Mouse (Mus musculus): ENCODE measurements around the gene Rnf144a. TPM values are rescaled to one million over a fixed set of nuclear protein-coding genes. Genes with fewer than 3 reads are reported as not detected.
"Not testable (repeated sequence)": the region's sequence is repeated elsewhere in the genome, so short reads cannot be mapped to it uniquely, and the experiment has no call there.

Rnf144a gene
- polyA plus RNA-seq, 1 experiment, result not detected

DNA sequence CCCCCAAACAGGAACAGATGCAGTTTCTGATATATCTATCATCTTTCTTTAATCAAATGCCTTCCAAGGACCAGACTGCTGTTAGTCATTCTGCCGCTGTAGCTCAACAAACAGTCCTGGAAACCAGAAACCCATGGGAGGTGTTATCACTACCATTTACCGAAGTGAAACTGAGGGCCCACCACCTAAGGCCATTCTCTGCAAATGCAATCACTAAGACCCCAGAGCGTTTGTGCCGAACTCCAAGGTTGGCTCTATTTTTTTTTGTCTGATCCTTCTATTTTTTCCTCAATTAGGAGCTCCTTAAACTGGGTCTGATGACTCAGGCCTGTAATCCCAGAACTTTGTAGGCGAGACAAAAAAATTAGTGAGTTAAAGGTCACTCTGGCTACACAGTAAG lies 85.3 kb downstream of the Rnf144a start:
- TF ChIP-seq POLR2A (IDR thresholded peaks at IDR 0.05; ENCODE audit: insufficient read depth, low read depth, low read length), result no peak
- no peak for TF ChIP-seq CTCF (IDR thresholded peaks at IDR 0.05; ENCODE audit: insufficient read depth, low read depth, low read length)
- Histone ChIP-seq H3K4me1 (ENCODE audit: control insufficient read depth, insufficient read depth, low read length) (peaks cover 7% of the 10 kb centered on the region), H3K4me3 (ENCODE audit: insufficient read depth, low read depth, low read length) (no peak overlapping the region), H3K27ac (ENCODE audit: insufficient read depth, low read depth, low read length) (no peak overlapping the region)
- 42% methylated on average over 5 of the region's 5 CpGs for WGBS

DNA sequence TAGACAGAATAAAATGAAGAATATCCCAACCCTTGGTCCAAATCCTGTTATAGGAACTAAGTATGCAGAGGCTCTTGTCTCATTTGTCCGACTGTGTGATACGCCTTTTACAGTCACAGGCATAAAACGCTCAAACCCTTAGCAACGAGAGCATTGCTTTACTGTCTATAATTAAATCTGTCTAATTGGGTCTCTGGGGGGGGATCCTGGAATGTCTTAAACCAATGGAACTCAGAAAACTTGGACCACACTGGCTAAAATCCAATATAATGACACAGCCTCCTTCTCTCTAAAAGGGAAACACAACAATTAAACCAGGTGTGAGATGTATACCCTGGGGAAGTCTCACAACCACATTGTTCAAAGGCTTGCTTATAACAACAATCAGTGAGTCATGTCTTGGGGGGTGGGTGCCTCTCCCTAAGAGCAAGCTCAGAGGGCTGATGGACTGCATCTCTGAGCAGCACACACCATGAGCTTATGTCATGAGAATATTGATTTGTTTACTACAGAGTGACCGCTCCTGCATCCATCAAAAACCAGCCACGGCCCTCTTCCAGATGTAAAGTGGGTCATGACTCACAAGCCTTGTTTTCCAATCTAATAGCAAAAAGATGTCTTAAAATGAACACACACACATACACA lies 85.9 kb downstream of the Rnf144a start:
- peaks cover 7% of the 10 kb centered on the region for H3K4me1 ChIP-seq (ENCODE audit: control insufficient read depth, insufficient read depth, low read length)
- TF ChIP-seq CTCF (IDR thresholded peaks at IDR 0.05; ENCODE audit: insufficient read depth, low read depth, low read length) (no peak), POLR2A (IDR thresholded peaks at IDR 0.05; ENCODE audit: insufficient read depth, low read depth, low read length) (no peak)
- H3K4me3 ChIP-seq (ENCODE audit: insufficient read depth, low read depth, low read length), result no peak overlapping the region
- peak overlapping the region; percentile 34; the same call in 1 of the 2 replicates for H3K27ac ChIP-seq (ENCODE audit: insufficient read depth, low read depth, low read length)
- WGBS, result 45% methylated on average over 6 of the region's 6 CpGs

- H3K4me3 ChIP-seq (ENCODE audit: insufficient read depth, low read depth, low read length), result no peak overlapping the region
- TF ChIP-seq CTCF (IDR thresholded peaks at IDR 0.05; ENCODE audit: insufficient read depth, low read depth, low read length) (no peak), POLR2A (IDR thresholded peaks at IDR 0.05; ENCODE audit: insufficient read depth, low read depth, low read length) (no peak)
- 77% methylated on average over 5 of the region's 5 CpGs for WGBS
- H3K4me1 ChIP-seq (ENCODE audit: control insufficient read depth, insufficient read depth, low read length), result no peaks in the 10 kb centered on the region
- no peak overlapping the region for H3K27ac ChIP-seq (ENCODE audit: insufficient read depth, low read depth, low read length)
These were observed 91.2 kb downstream of the Rnf144a start for GRCm38 (mm10) chr12:26323783-26324364.

DNA sequence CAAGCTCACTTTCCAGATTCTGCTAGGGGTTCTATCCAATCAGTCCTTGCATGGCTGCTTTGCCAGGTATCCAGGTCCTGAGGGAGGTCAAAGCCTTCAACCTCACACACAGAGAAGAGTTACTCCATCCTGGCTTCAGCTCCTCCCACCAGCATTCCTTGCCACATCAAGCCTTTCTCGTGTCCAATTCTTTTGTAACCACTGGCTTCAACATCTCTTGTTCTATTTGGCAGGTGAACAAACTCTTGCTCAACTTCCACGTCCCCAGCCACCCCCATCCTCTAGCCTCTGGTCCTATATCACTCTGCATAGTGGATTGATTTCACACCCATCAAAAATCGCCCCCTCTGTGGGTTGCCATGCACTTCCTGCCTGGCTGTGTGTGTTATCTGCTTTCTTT lies 98.8 kb downstream of the Rnf144a start:
- no peak overlapping the region for H3K4me3 ChIP-seq (ENCODE audit: insufficient read depth, low read depth, low read length)
- no peak overlapping the region for H3K27ac ChIP-seq (ENCODE audit: insufficient read depth, low read depth, low read length)
- WGBS, result 67% methylated on average over 3 of the region's 3 CpGs
- H3K4me1 ChIP-seq (ENCODE audit: control insufficient read depth, insufficient read depth, low read length), result no peaks in the 10 kb centered on the region
- TF ChIP-seq POLR2A (IDR thresholded peaks at IDR 0.05; ENCODE audit: insufficient read depth, low read depth, low read length) (no peak), CTCF (IDR thresholded peaks at IDR 0.05; ENCODE audit: insufficient read depth, low read depth, low read length) (no peak)

DNA sequence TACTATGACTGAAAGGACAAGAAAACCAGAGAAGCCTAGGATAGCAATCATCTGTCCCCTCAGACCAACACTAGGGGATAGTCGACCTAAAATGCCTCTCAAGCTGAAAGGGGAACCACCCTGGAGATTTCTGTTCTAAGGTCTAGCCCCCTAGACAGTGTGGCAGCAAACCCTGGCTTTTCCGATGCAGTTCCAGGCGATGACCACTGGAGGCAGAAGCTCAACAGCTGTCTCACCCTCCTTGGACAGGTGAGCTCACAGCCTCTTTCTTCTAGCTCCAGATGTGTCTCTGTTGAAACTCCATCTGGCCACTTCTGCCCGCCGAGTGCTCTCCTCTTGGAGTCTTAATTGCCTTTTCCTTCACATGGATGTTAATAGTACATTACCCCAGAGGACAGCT lies 100.1 kb downstream of the Rnf144a start:
- TF ChIP-seq CTCF (IDR thresholded peaks at IDR 0.05; ENCODE audit: insufficient read depth, low read depth, low read length), result peak; percentile 77; the same call in 1 of the 2 replicates
- TF ChIP-seq POLR2A (IDR thresholded peaks at IDR 0.05; ENCODE audit: insufficient read depth, low read depth, low read length), result no peak
- 49% methylated on average over 5 of the region's 5 CpGs for WGBS
- Histone ChIP-seq H3K4me3 (ENCODE audit: insufficient read depth, low read depth, low read length) (no peak overlapping the region), H3K27ac (ENCODE audit: insufficient read depth, low read depth, low read length) (no peak overlapping the region), H3K4me1 (ENCODE audit: control insufficient read depth, insufficient read depth, low read length) (no peaks in the 10 kb centered on the region)

GRCm38 (mm10) chr12:26311548-26311947 lies 103.5 kb downstream of the Rnf144a start:
- no peak overlapping the region for H3K27ac ChIP-seq (ENCODE audit: insufficient read depth, low read depth, low read length)
- no peaks in the 10 kb centered on the region for H3K4me1 ChIP-seq (ENCODE audit: control insufficient read depth, insufficient read depth, low read length)
- no peak overlapping the region for H3K4me3 ChIP-seq (ENCODE audit: insufficient read depth, low read depth, low read length)
- TF ChIP-seq POLR2A (IDR thresholded peaks at IDR 0.05; ENCODE audit: insufficient read depth, low read depth, low read length) (no peak), CTCF (IDR thresholded peaks at IDR 0.05; ENCODE audit: insufficient read depth, low read depth, low read length) (no peak)

GRCm38 (mm10) chr12:26310247-26310646 lies 104.8 kb downstream of the Rnf144a start:
- no peak overlapping the region for H3K4me3 ChIP-seq (ENCODE audit: insufficient read depth, low read depth, low read length)
- no peaks in the 10 kb centered on the region for H3K4me1 ChIP-seq (ENCODE audit: control insufficient read depth, insufficient read depth, low read length)
- 91% methylated on average over 11 of the region's 11 CpGs for WGBS
- no peak overlapping the region for H3K27ac ChIP-seq (ENCODE audit: insufficient read depth, low read depth, low read length)
- TF ChIP-seq POLR2A (IDR thresholded peaks at IDR 0.05; ENCODE audit: insufficient read depth, low read depth, low read length) (no peak), CTCF (IDR thresholded peaks at IDR 0.05; ENCODE audit: insufficient read depth, low read depth, low read length) (no peak)

DNA sequence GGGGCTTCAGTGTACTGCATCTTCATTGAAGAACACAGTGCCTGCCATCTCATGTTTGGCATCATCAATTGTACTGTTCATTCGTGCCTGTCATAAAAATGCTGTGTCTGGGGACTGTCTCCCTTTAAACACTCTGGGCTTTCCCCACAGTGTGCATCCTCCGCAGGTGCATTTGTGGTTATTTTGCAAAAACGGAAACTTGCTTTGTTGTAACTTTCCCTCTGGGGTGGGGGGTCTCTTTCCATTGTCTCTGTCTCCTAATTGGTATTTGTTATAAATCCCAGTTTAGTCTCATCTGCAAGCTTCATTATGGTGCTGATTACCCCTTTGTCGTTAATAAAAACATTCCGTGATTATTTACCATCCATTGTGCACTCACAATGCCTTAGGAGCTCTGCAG lies 112.2 kb downstream of the Rnf144a start:
- no peak overlapping the region for H3K4me3 ChIP-seq (ENCODE audit: insufficient read depth, low read depth, low read length)
- no peak for TF ChIP-seq CTCF (IDR thresholded peaks at IDR 0.05; ENCODE audit: insufficient read depth, low read depth, low read length)
- no peak for TF ChIP-seq POLR2A (IDR thresholded peaks at IDR 0.05; ENCODE audit: insufficient read depth, low read depth, low read length)
- WGBS, result 48% methylated on average over 5 of the region's 5 CpGs
- no peak overlapping the region for H3K27ac ChIP-seq (ENCODE audit: insufficient read depth, low read depth, low read length)
- H3K4me1 ChIP-seq (ENCODE audit: control insufficient read depth, insufficient read depth, low read length), result no peaks in the 10 kb centered on the region

DNA sequence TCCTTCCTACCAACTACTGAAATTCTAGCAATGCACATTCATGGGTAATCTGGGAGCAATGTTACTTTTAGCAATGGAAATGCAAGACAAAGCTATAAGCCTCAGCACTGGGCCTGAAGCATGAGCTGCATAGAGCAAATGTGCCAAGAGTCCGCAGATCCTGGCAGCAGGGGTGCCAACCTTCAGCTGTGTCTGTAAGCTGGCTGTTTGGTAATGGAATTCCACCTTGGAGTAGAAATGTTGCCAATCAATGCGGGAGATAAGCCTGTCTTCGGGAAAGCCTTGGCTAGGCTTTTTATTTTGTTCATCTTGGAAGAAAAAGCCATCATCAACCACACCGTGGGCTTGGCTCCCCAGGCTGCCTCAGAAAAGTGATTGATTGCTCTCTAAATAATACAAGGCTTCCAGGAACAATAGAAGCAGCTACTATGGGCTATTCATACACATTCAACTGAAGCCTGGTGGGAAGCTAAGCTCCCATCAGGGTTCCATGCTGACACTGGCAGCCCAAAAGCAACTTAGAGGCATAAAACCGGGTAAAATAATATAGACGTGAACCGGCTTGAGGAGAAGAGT lies 115.5 kb downstream of the Rnf144a start:
- no peak overlapping the region for H3K4me3 ChIP-seq (ENCODE audit: insufficient read depth, low read depth, low read length)
- H3K4me1 ChIP-seq (ENCODE audit: control insufficient read depth, insufficient read depth, low read length), result no peaks in the 10 kb centered on the region
- TF ChIP-seq POLR2A (IDR thresholded peaks at IDR 0.05; ENCODE audit: insufficient read depth, low read depth, low read length) (no peak), CTCF (IDR thresholded peaks at IDR 0.05; ENCODE audit: insufficient read depth, low read depth, low read length) (no peak)
- 58% methylated on average over 7 of the region's 7 CpGs for WGBS
- H3K27ac ChIP-seq (ENCODE audit: insufficient read depth, low read depth, low read length), result no peak overlapping the region

DNA sequence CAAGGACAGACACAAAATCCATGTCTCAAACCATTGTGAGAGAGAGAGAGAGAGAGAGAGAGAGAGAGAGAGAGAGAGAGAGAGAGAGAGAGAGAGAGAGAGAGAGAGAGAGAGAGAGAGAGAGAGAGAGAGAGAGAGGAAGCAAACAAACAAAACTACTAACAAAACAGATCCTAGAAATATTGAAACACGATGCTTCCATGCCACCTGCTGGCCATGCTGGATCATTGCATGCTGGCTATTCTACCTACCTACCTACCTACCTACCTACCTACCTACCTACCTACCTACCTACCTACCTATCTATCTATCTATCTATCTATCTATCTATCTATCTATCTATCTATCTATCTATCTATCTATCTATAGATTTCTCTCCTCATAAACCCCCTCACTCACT lies 119.1 kb downstream of the Rnf144a start:
- 0% methylated on average over 1 of the region's 1 CpGs for WGBS
- H3K4me3 ChIP-seq (ENCODE audit: insufficient read depth, low read depth, low read length); H3K27ac ChIP-seq (ENCODE audit: insufficient read depth, low read depth, low read length); H3K4me1 ChIP-seq (ENCODE audit: control insufficient read depth, insufficient read depth, low read length): not testable (repeated sequence)
